Mouse (Mus musculus) erythroid progenitor cell, adult 5-6 weeks (primary cell): ENCODE results near the gene Csf2rb2. TPM values are rescaled to one million over a fixed set of nuclear protein-coding genes. Genes with fewer than 3 reads are reported as not detected.
"Not testable (repeated sequence)": the region's sequence is repeated elsewhere in the genome, so short reads cannot be mapped to it uniquely, and the experiment has no call there.

Experiments used
- ATAC-seq: replicated peaks from 2 replicates; pipeline ENCODE4 v1.8.0; 2016; ENCODE audit warnings: moderate number of reproducible peaks, mild to moderate bottlenecking, moderate TSS enrichment, inconsistent platforms; ENCODE audit not compliant: poor library complexity, low FRiP score, severe bottlenecking
- total RNA-seq, 2 experiments: library from RNA; stranded (forward) in 1 of 2; stranded (reverse) in 1 of 2; fragments of 150-400 nt in 1 of 2; fragments of 186-747, 209-891 nt in 1 of 2; gene quantifications; 2 replicates each; pipeline versions ENCODE4 v1.2.3 to v1.2.4; 2015 to 2017; ENCODE audit warnings: low replicate concordance in 2 of 2

The Csf2rb2 gene
- total RNA-seq (2015; ENCODE audit: low replicate concordance) (1.1 and 5.0 TPM in 2 replicates), total RNA-seq (2017; ENCODE audit: low replicate concordance) (0.13 TPM in 1 of 2 replicates, not detected in the other)

DNA sequence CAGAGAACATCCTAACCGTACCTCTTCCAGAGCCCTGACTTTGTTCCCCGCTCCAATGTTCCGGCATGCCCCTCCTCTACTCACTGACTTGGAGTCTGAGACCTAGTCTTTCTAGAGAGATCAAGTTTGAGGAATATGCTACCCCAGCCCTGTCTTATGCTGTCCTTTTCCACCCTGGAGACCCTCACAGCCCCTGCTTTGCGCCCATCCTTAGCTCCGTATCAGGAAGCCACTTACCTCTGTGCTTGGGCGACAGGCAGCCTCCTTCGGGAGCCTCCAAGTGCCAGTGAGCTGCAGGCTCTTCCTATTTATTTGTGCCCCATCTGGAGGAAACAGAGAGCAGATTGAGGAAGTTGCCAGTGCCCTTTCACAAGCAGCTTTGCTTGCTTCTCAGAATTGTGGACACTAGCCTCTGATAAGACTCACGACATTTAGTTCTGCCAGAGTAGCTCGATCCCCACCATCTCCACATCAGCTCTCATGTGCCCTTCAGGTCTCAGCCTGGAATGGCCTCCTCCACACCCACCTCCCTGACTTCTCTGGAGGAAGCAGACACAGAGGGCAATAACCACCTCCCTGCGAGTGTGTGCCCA is at the start of gene Csf2rb2:
Csf2rb2 (minus strand) TSS at position 381 of the 593 bp plus-strand sequence.
- no peak for ATAC-seq

DNA sequence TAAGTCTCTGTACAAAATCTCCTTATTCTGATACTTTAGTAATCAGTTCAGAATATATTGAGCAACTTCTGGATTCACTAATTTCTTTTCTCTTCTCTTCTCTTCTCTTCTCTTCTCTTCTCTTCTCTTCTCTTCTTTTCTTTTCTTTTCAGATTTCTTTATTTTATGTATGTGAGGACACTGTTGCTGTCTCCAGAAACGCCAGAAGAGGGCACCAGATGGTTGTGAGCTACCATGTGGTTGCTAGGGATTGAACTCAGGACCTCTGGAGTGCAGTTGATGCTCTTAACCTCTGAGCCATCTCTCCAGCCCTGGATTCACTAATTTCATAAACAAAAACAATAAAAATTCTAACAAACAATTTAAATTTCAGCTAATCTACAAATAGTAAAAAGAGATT is 49.4 kb upstream of the Csf2rb2 start:
- ATAC-seq = no peak

DNA sequence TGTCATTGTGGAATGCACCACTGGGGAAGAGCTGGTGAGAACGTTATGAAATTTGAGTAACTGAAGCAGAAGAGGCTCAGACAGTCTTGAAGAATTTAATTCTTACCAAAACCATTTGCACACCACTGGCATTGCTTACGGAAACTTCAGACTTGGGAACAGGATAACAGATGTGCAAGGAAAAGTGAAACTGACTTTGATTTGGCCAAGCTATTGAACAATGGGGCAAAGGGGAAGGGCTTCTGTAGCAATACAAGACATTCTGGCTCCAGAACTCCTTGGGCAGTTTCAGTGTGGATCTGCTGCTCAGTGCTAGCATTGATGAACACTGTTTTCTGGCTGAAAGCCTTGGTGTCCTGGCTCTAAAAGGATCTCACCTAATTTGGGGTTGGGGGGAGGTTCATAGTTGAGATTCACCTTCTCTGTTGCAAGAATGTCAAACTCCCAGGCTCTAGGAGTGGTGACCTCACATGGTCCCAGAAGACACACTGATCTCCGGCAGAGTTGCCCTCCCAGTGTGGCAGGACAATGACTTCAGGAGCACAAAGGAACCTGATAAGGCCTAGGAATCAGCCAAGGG is 46.2 kb upstream of the Csf2rb2 start:
- no peak for ATAC-seq

GRCm38 (mm10) chr15:78344567-78344966 is 39.0 kb upstream of the Csf2rb2 start:
- no peak for ATAC-seq

DNA sequence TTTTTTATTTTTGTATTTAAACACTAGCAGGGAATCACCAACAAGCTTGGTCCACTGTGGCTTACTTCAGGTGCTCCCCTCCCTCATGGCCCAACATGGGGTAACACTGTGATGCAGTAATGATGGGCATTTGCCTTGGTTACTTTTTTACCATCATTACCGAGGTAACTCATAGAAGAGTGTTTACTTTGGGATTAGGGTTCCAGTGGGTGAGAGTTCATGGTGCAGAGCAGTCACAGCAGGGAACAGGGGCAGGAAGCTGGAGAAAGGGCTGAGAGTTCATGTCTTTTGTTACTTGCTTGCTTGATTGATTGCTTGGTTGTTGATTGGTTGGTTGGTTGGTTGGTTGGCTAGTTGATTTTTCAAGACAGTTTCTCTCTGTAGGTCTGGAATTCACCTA is 38.2 kb upstream of the Csf2rb2 start:
- ATAC-seq = no peak

- not testable (repeated sequence) for ATAC-seq
Measured at GRCm38 (mm10) chr15:78340919-78341318, 35.4 kb upstream of the Csf2rb2 start.

DNA sequence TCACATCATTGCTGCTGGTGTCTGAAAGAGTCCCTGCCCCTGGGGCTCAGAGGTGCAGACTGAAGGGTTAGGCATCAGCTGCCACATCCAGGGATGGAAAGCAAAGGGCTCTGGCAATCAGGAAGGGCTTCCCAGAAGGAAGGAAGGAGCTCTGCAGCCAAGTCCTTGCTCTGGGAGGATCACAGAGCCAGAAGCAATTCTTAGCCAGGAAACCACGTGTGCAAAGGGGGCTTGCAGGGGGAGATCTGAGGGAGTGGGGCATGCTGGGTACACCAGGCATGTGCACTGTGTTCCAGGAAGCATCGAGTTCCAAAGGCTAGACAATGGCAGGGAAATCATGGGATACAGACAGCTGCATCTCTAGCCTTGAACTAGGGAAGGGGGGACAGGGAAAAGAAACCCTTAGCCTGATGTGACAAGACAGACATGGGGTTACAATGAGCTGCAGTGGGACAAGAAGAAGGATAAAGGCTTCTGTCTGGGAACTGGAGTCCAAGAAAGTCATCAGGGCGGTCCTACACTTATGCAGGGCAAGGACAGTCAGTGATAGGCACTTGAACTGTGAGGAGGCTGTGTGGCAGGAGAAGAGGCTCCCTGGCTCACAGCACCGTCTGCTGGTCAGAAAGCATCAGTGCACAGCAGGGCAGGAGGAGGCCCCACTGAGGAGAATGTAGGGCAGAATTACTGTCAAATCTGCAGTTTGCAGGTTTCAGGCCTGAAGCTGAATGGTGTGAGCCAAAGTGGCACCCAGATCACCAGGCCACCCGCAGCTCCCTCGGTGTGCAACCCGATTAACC is 34.3 kb upstream of the Csf2rb2 start:
- 0 out of 2 replicates have a peak, but pooled peaks have one; percentile 41 for ATAC-seq

GRCm38 (mm10) chr15:78334380-78334779 is 28.9 kb upstream of the Csf2rb2 start:
- ATAC-seq = no peak

- no peak for ATAC-seq
Measured at GRCm38 (mm10) chr15:78332981-78333380, 27.5 kb upstream of the Csf2rb2 start.

DNA sequence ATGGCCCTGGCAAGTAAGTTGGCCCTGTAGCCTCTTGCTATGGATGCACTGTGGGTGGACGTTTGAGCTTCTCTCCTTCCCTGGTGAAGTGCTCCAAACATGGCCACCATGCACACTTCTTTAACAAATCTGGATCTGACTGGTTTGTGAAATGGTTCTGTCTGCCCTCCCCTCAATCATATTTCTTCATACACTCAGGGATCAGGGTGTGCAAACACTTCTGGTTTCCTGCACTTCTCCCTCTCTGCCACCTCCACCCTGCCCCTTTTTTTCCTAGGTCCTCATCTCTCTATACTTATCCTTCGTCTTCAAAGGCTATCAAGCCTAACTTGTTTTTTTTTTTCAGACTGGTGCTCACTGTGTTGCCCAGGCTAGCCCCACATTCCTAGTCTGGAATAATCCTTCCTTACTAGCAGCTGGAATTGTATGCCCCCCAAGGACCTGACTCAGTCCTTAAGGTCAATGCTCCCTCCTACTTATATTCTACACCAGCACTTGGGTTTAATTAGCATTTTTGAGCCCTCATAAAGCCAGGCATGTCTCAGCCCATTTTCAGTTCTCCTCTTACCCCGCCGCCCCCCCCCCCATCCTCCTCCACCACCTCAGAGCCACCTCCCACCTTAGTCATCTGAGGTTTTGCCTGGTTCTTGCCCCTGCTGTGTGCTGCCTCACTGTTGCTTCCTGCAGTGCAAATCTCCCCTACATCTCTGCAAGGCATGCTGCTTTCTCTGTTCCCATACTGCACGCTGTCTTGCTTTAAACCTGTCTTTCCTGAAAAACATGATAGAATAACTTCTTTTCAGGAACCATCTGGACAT is 26.2 kb upstream of the Csf2rb2 start:
- no peak for ATAC-seq

DNA sequence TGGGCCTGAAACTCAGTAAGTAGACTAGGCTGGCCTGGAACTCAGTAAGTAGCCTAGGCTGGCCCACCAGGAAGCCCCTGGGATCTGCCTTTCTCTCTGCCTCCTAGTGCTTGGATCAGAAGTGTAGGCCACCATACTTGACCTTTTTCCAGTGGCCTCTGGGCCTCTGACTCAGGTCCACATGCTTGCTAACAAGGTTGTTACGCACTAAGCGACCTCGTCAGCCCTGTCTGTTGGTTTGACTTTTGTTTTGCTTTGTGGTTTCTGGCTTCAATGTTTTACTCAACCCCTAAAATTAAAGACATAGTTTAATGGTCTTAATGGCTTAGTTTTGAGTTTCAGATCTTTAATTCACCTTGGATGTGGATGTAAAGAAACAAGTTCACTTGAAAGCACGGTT is 25.2 kb upstream of the Csf2rb2 start:
- no peak for ATAC-seq

DNA sequence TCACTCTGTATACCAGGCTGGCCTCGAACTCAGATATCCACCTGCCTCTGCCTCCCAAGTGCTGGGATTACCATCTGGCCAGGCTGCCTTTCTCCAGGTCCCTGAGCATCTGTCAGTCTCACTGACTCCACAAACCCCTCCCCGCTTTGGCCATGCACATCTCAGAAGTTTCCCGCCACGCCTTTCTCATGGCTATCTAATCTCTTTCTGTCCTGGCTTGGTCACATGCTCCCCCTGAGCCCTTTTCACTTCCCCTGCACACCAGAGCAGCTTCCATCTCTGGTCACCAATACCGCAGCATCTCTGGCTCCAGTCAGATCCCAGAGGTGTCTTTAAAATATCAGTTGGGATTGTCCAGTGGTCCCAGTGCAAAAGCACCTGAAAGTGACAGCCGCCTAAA is 24.5 kb upstream of the Csf2rb2 start:
- ATAC-seq = not testable (repeated sequence)

GRCm38 (mm10) chr15:78328520-78329097 is 23.1 kb upstream of the Csf2rb2 start:
- no peak for ATAC-seq

GRCm38 (mm10) chr15:78327753-78328341 is 22.3 kb upstream of the Csf2rb2 start:
- ATAC-seq = not testable (repeated sequence)

DNA sequence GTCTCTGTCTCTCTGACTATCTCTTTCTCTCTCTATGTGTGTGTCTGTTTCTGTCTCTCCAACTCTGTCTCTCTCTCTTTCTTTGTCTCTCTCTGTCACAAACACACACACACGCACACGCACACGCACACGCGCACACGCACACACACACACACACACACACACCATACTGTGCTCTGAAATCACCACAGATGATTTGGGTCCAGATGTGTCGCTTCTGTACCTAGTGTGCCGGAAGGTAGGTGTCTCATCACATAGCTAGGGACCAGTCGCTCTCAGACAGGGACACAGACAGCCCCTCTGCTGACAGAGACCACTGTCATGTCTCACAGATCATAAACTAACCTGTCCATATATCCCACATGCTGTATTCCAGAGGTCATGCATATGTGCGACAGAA is 21.2 kb upstream of the Csf2rb2 start:
- ATAC-seq = no peak

- no peak for ATAC-seq
Measured at GRCm38 (mm10) chr15:78325671-78326339, 20.3 kb upstream of the Csf2rb2 start, which contains the start of gene Csf2rb. TSS of gene Csf2rb (plus strand) at chr15:78325752.

DNA sequence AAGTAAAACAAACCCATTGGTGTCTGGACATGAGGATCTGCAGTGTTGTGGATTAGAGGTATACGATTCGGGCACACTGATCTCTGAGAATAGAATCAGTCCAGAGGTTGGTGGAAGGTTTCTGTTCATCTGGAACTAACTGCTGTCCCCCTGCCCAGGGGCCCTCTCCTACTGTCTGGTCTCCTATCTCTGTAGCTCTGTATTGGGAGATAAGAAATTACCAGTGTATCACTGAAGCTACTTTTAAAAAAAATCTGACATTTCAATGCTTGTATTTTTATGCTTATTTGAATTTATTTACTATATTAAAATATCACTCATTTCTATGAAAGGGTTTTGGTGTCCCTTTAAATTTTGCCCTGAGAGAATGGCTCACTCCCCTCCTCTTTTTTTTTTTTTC is 18.8 kb upstream of the Csf2rb2 start:
- no peak for ATAC-seq

DNA sequence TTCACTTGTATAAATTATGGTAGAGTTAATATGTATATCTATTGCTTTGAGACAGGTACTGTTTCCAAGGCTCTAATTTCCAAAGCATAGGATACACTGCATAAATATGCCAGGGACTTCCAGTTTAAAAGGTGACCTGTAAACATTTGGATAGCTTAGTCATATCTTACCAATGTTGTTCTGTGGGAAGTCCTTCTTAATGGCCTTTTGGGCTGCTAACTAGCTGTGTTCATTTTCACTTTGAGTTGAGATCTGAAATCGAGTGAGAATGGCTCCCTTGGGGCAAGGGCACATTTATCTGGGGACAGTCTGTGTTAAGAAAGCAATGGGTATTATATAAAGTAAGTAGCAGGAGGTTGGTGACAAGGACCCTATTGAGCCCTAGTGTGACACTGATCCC is 17.8 kb upstream of the Csf2rb2 start:
- ATAC-seq = no peak
